Mouse (Mus musculus) testis, adult 2 months (tissue): ENCODE measurements around the gene Prickle1. TPM values are rescaled to one million over a fixed set of nuclear protein-coding genes. Genes with fewer than 3 reads are reported as not detected.

Experiments used
- H3K27ac ChIP-seq: fragments of 200-500 bp; 2 replicates; pipeline ENCODE4 v1.5.1; 2012; ENCODE audit warnings: low read depth, low read length; ENCODE audit not compliant: control insufficient read depth, insufficient read depth
- H3K27me3 ChIP-seq: fragments of 200-500 bp; 2 replicates; pipeline ENCODE4 v1.6.1; 2012; ENCODE audit warnings: mild to moderate bottlenecking, low read length, moderate library complexity; ENCODE audit not compliant: control insufficient read depth, insufficient read depth
- H3K36me3 ChIP-seq: fragments of 200-500 bp; 2 replicates; pipeline ENCODE4 v1.6.1; 2012; ENCODE audit warnings: mild to moderate bottlenecking, low read length; ENCODE audit not compliant: control insufficient read depth, insufficient read depth
- H3K4me1 ChIP-seq: fragments of 200-500 bp; 2 replicates; pipeline ENCODE4 v1.6.1; 2012; ENCODE audit warnings: low read length; ENCODE audit not compliant: control insufficient read depth, insufficient read depth
- H3K4me3 ChIP-seq: fragments of 200-500 bp; 2 replicates; pipeline ENCODE4 v1.5.1; 2012; ENCODE audit warnings: low read depth, mild to moderate bottlenecking, low read length, moderate library complexity, mixed read lengths; ENCODE audit not compliant: control insufficient read depth
- CTCF ChIP-seq: fragments of 200-500 bp; IDR thresholded peaks from 2 replicates; pipeline ENCODE4 v1.5.1; 2012; ENCODE audit warnings: low read depth, mild to moderate bottlenecking, inconsistent platforms, low read length, moderate library complexity; ENCODE audit not compliant: control insufficient read depth, insufficient read depth, insufficient replicate concordance
- POLR2A ChIP-seq: fragments of 200-500 bp; IDR thresholded peaks from 2 replicates; pipeline ENCODE4 v1.6.1; 2012; ENCODE audit warnings: low read depth, mild to moderate bottlenecking, inconsistent platforms, low read length, moderate library complexity; ENCODE audit not compliant: control insufficient read depth
- polyA plus RNA-seq: library from polyadenylated mRNA; depleted of rRNA; stranded (reverse); fragments of >200 nt; gene quantifications from 2 replicates; pipeline ENCODE4 v1.2.3, GENCODE M21; 2012

Prickle1 gene
- polyA plus RNA-seq, 1 experiment: 3.9 TPM

- H3K36me3 ChIP-seq: no peaks in the 10 kb centered on the region
- H3K27me3 ChIP-seq: no peaks in the 10 kb centered on the region
- TF ChIP-seq CTCF (no peak), POLR2A (no peak)
- H3K27ac ChIP-seq: no peak overlapping the region
- peaks cover 5% of the 10 kb centered on the region for H3K4me1 ChIP-seq
- H3K4me3 ChIP-seq: peak overlapping the region; percentile 79
Observed at GRCm38 (mm10) chr15:93502703-93503102, 93.0 kb downstream of the Prickle1 start.

- TF ChIP-seq CTCF: no peak
- no peak for TF ChIP-seq POLR2A
- Histone ChIP-seq H3K4me1 (peaks cover 5% of the 10 kb centered on the region), H3K36me3 (no peaks in the 10 kb centered on the region), H3K4me3 (no peak overlapping the region), H3K27me3 (no peaks in the 10 kb centered on the region), H3K27ac (no peak overlapping the region)
Observed at GRCm38 (mm10) chr15:93499866-93500265, 95.8 kb downstream of the Prickle1 start.

- H3K36me3 ChIP-seq: no peaks in the 10 kb centered on the region
- no peak overlapping the region for H3K4me3 ChIP-seq
- no peak overlapping the region for H3K27ac ChIP-seq
- TF ChIP-seq POLR2A: no peak
- TF ChIP-seq CTCF: no peak
- no peaks in the 10 kb centered on the region for H3K4me1 ChIP-seq
- no peaks in the 10 kb centered on the region for H3K27me3 ChIP-seq
Observed at GRCm38 (mm10) chr15:93494700-93495099, 101.0 kb downstream of the Prickle1 start.

- Histone ChIP-seq H3K27ac (no peak overlapping the region), H3K4me1 (no peaks in the 10 kb centered on the region), H3K36me3 (no peaks in the 10 kb centered on the region), H3K4me3 (no peak overlapping the region), H3K27me3 (no peaks in the 10 kb centered on the region)
- TF ChIP-seq POLR2A (no peak), CTCF (no peak)
Observed at GRCm38 (mm10) chr15:93489597-93489996, 106.1 kb downstream of the Prickle1 start.

GRCm38 (mm10) chr15:93486066-93486465 is 109.6 kb downstream of the Prickle1 start:
- H3K27me3 ChIP-seq: no peaks in the 10 kb centered on the region
- TF ChIP-seq CTCF: no peak
- TF ChIP-seq POLR2A: no peak
- no peak overlapping the region for H3K4me3 ChIP-seq
- H3K4me1 ChIP-seq: no peaks in the 10 kb centered on the region
- no peaks in the 10 kb centered on the region for H3K36me3 ChIP-seq
- no peak overlapping the region for H3K27ac ChIP-seq

- Histone ChIP-seq H3K36me3 (no peaks in the 10 kb centered on the region), H3K4me3 (no peak overlapping the region), H3K27ac (no peak overlapping the region), H3K27me3 (no peaks in the 10 kb centered on the region), H3K4me1 (no peaks in the 10 kb centered on the region)
- no peak for TF ChIP-seq CTCF
- TF ChIP-seq POLR2A: no peak
Observed at GRCm38 (mm10) chr15:93485252-93485651, 110.4 kb downstream of the Prickle1 start.

GRCm38 (mm10) chr15:93484261-93484710 is 111.4 kb downstream of the Prickle1 start:
- no peak for TF ChIP-seq CTCF
- no peak for TF ChIP-seq POLR2A
- Histone ChIP-seq H3K36me3 (no peaks in the 10 kb centered on the region), H3K4me3 (no peak overlapping the region), H3K27me3 (no peaks in the 10 kb centered on the region), H3K4me1 (no peaks in the 10 kb centered on the region), H3K27ac (no peak overlapping the region)

- Histone ChIP-seq H3K36me3 (no peaks in the 10 kb centered on the region), H3K27me3 (no peaks in the 10 kb centered on the region), H3K4me3 (no peak overlapping the region), H3K27ac (no peak overlapping the region), H3K4me1 (no peaks in the 10 kb centered on the region)
- TF ChIP-seq CTCF: no peak
Observed at GRCm38 (mm10) chr15:93481112-93481511, 114.6 kb downstream of the Prickle1 start.
